Mouse (Mus musculus): Measurements from ENCODE around the gene Apeh. TPM values are rescaled to one million over a fixed set of nuclear protein-coding genes. Genes with fewer than 3 reads are reported as not detected.

Apeh gene
- total RNA-seq, 2 experiments from 2014 or later, result 31.1 to 37.6 TPM

- no peak for DNase-seq
These were observed 25.5 kb upstream of the Apeh start for GRCm38 (mm10) chr9:108119891-108120411.

DNA sequence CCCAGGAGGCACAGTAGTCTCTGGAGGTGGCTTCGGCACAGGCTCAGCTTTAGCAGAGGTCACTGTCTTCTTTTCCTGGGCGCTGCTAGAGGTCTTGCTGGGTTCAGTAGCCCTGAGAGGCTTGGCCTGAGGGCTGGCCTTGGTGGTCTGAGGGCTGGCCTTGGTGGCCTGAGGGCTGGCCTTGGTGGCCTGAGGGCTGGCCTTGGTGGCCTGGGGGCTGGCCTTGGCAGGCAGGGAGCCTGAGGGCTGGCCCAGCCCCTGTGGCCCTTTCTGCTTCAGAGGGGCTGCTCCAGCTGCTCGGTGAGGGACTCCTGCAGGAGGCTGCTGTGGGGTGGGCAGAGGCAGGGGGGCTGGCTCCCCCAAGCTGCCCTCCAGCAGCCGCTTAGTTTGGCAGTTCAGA lies 22.7 kb upstream of the Apeh start:
- DNase-seq, result no peak

DNA sequence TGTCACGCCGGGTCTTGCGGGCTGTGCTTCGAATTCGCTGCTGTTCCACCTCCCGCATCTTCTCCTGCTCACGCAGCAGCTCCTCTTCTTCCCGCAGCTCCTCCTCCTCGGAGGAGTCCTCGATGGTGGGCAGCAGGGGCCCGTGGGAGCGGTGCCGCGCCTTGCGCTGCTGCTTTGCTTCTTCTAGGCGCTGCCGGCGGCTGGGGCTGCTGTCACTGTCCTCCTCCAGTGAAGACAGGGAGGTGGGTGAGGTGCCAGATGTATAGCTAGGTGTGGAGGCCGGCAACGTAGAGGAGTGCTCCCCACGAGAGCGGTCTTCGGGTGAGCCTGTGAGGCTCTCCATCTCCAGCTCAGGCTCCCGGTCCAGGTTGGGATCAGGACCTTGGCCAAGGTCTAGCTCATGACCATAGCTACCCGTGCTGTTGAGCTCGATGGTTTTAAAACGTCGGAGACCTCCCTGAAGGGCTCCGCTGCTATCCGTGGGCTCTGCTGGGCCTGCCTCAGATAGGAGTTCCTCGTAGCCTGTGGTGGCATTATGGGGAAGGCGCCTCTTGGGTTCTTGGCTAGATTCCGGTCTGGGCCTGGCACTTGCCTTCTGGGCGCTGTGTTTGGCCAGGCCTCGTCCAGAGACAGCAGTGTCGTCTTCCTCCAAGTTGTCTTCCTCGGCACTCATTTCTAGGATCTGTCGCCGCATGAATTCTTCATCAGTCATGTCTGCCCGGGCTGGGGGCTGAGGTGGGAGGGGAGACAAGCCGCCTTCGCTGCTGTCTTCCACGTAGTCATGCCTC lies 21.1 kb upstream of the Apeh start:
- no peak for DNase-seq

DNA sequence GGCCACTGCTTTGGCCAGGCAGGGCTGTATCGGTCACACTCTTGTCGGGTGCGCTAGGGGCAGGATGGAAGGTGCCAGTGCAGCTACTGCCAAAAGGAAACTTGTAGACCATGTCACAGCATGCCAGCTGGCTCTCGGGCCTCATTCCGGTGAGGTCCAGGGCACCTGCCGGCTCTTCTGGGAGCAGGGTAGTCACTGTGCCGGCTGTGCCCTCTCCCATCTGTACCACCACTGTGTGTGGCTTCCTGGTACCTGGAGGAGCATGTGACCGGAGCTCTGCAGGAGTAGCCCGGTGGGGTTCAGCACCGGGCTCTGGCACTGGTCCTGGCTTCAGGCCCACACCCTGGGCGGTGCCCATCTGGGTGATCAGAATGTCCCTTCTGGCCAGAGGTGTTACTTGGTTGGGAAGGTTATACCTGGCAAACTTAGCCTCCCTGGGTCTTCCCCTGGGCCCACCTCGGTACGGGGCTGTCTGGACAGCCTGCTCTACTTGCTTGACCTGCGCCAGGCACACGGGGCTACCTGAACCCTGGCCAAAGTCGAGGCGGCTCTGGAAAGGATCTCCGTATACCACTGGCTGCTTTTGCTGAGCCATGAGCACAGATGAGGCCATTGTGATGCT lies 18.4 kb upstream of the Apeh start:
- DNase-seq, result no peak

DNA sequence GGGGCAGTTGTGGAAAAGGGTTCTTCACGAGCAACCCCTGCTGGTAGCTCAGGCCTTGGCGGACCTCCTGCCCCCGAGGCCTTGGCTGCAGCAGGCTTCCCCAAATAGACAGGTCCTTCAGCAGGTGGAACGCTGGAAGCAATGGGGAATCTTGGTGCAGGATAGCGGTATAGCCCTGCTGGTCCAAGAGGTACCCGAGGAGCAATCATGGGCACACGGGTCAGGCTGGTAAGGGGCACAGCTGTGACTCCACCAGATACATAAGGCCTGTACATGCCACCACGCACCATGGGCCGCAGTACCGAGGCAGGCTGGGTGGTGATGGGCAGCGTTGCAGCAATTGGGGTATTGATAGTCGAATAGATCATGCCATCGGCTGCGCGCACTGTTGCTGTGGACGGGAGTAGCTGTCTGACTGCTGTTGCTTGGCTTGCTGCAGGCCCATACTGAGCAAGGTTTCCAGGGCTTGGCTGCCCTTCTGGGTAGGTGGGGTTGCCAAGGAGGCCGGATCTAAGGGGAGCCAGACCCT lies 17.3 kb upstream of the Apeh start:
- DNase-seq, result no peak

GRCm38 (mm10) chr9:108111101-108111592 lies 16.7 kb upstream of the Apeh start:
- DNase-seq, result no peak

- no peak for DNase-seq
These were observed 15.8 kb upstream of the Apeh start for GRCm38 (mm10) chr9:108110160-108110559.

DNA sequence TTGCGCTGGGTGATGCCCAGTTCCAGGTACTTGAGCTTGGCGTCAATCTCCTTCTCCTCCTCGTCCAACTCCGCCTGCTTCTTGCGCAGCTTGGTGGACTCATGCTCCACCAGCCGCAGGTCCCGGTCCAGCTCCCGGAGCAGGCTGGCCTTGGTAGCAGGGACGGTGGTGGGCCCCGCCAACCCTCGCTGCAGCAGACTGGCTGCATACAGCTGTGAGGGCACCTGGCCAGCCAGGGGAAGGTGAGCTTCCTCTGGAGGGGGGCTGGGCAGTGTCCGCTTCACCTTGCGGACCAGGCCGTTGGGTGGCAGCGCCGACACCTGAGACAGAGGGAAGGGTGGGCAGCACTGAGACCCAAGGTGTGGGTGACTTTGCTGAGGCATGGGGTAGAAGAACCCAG lies 13.5 kb upstream of the Apeh start:
- DNase-seq, result no peak

GRCm38 (mm10) chr9:108106090-108106489 lies 11.7 kb upstream of the Apeh start:
- no peak for DNase-seq

GRCm38 (mm10) chr9:108105549-108105863 lies 11.1 kb upstream of the Apeh start:
- no peak for DNase-seq

DNA sequence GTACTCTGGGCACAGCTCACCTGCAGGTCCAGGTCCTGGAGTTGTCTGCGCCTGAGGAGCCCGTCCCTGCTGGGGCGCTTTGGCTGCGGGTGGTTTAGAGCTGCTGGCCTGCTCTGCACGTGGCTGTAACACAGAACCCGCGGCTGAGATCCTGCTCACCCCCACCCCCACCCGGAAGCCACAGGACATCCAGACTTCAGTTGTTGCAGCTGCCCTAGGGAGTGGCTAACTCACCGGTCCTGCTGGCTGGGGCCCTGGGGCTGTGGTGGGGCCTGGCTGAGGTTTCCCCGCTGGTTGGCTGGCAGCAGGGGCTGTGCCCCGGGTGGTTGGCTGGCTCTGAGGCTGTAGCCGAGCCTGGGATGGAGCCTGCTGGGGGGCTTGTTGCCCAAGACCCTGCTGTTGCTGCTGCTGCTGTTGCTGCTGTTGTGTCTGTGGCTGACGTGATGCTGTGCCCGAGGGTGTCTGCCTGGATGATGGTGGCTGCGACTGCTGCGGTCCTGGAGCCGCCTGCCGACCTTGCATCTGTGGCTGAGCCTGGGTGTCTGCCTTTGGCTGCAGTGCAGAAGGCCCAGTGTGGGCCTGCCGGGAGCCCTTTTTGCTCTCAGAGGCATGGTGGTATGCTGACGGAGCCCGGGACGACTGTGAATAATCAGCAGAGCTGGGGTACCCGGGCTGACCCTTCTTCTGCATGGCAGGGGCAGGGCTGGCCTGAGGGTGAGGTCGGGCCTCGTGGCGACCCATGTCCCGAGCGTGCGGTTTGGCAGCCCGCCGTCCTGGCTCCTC lies 10.6 kb upstream of the Apeh start:
- no peak for DNase-seq

- no peak for DNase-seq
These were observed 5.2 kb upstream of the Apeh start for GRCm38 (mm10) chr9:108099619-108100018.

DNA sequence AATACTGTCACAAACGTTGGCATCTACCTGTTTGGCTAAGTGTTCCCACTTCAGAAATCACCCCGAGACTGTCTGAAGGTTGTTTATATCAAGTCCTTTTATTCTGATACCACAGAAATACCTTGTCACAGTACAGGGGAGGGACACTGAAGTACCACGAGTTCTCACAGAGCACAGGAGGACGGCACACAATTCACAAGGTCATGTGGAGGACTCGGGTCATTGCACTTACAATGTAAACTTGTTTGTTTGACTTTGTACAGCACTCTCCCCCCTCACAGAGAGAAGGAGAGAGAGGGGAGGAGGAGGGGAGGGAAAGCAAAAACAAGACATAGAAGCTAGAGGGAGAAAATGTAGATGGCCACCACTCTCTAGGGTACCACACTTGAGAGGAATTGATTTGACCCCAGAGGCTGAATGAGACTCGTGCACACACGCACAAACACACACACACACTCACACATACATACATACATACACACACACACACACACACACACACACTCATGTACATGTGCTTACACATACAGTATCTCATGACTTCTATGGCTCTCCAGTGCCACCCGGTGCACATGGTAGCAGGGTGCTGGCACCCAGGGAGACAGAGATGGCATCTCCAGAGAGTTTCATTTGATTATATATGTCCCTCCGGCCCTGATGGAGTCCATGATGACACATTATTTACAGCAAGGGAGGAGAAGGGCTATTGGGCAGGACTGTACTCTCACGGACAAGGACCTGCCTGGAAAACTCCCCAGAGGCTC lies 1.7 kb upstream of the Apeh start:
- no peak for DNase-seq

DNA sequence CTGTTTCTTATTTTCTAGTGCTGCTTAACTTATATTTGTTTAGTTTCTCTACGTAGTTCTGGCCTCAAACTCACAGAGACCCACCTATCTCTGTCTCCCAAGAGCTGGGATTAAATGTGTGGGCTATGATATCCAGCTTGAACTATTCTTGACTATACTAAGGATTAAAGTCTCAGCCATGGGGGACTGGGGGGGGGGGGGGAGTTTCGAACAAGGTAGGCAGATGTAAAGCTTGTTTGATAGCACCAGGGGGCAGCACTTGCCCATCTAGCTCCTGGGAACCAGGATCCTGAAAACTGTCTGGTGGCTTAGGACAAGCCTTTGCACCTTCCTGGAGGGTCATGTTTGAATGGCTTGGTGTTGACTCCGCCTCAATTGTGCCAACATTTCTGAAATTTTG lies 1.1 kb upstream of the Apeh start:
- no peak for DNase-seq

DNA sequence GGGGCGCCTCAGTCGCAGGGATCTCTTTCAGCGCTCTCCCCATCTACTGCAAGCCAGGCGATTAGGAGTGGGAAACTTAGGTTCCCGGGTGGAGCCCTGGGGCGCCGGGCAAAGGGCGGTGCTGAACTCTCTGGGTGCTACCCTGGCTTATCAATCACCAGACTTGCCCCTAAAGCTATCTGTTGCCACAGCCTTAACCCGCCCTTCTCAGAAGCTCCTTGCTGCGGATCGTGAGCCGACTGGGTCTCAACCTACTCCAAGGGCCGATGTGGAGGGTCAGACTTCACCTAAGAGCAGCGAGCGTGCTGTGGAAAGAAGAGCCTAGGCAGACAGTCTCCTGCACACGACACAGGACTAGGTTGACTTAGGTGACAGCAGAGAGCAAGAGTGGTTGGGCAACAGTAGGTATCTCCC lies 599 bp upstream of the Apeh start:
- DNase-seq, result no peak

DNA sequence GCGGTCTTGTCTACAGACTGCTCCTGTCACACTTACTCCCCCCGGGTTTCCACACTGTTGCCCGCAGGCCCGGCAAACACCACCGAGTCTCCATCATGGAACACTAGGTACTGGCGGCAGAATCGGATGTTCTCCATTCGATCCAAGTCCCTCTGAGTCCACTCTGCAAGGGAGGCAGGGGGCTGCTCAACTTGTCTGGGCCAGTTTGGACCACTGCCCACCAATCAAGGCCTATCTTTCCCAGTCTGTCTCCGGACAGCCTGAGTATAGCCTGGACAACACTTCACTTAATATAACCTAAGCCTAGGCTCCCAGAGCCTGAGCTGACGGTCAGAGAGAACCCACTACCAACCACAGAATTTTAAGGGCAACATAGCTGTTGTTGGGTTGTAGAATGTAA lies 820 bp downstream of the Apeh start:
- DNase-seq, result no peak

DNA sequence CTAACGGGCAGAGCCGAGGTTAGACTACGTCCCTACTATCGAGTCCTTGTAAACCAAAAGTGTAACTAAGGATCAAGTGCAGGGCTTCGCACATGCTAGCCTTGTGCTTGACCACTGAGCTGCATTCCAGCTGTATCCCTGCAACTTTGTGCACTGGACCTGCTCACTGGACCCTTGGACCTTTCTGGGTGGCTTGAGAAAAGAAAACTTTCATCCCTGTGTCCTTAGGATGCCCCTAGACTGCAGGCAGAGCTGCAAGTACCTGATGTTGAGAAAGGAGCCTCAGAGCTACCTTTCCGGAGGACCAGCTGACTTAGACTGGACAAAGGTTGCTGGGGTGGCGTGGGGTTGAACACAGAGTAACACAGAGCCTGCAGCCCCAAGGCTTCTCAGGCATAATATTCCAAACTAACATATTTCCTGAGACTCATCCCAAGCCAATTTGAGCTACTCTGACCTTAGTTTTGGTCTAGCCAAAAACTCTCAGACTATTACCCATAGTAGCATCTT lies 3.7 kb downstream of the Apeh start:
- DNase-seq, result no peak

DNA sequence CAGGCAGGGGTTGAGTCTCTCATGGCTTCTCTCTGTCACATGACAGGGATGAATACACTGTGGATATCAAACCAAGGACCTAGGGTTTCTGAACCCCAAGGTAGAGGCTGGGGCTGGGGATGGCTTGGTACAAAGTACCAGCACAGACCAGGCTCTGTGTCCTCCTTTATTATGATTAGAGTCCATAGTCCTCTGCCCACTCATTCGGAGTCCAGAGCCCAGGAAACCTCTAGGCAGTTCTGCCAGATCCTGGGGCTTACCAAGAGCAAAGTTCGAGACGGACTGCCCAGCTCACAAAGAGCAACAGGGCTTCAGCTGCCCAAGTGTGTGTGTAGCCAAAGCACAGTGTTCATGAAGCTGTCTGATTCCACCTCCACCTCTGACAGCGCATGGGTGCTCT lies 9.1 kb downstream of the Apeh start:
- no peak for DNase-seq

- DNase-seq, result no peak
These were observed 10.8 kb downstream of the Apeh start for GRCm38 (mm10) chr9:108083561-108083960.

GRCm38 (mm10) chr9:108082988-108083431 lies 11.4 kb downstream of the Apeh start, which contains the start of gene Rnf123:
Gene Rnf123, minus strand, starts transcription at chr9:108083346.
- DNase-seq, result no peak

DNA sequence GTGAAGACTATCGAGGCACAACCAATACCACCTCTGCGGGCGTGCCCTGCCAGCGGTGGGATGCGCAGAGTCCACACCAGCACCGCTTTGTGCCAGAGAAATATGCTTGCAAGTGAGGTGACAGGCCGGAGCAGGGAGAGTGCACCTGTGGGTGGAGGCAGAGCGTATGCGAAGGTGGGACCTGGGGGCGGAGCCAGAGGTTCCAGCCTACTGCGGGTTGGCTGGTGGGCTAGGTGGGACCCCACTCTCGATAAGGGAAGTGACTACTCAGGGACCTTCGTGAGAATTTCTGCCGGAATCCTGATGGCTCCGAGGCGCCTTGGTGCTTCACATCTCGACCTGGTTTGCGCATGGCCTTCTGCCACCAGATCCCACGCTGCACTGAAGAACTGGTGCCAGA lies 11.9 kb downstream of the Apeh start:
- no peak for DNase-seq

GRCm38 (mm10) chr9:108080168-108080567 lies 14.2 kb downstream of the Apeh start, which contains the start of gene Mst1:
Gene Mst1, plus strand, starts transcription at chr9:108080436.
- DNase-seq, result no peak

Data from layer of hippocampus, postnatal 36 days (tissue).